In the genomic region with DNA sequence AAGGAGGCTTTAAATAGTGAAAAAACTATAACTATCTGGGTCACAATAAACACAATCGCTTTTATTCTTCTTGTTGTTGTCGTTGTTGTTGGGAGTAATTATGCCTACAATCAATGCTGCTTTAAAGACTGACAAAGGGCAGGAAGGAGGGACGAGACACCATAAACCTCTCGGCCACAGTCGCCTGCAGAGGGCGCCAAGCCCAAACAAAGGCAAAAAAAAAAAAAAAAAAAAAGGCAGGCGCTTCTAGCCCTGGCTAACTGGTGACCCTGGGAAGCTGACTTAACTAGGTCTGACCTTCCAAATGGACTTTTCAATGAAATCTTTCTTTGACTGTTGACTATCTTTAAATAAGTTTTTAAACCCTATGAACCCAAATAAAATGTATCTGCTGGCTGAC, we compare ENCODE assay signal across 8 mouse cellular contexts.
DNase-seq lines count a peak whose midpoint lies in the region; ATAC-seq and TF ChIP-seq lines count a peak whose summit lies in the region.

No protein-coding gene starts in this region.

- no peak overlapping the region for H3K4me3 ChIP-seq in hindbrain, postnatal 0 days (ENCODE audit: low read length)
- no peak overlapping the region for H3K4me3 ChIP-seq in hindbrain, embryonic 13.5 days

- ATAC-seq in hindbrain, postnatal 0 days: no peak
- no peak for ATAC-seq in hindbrain, embryonic 13.5 days (ENCODE audit: low FRiP score)

- no peaks in the 10 kb centered on the region for H3K9me3 ChIP-seq in hindbrain, postnatal 0 days (ENCODE audit: low read length)
- no peaks in the 10 kb centered on the region for H3K9me3 ChIP-seq in hindbrain, embryonic 13.5 days

- no peaks in the 10 kb centered on the region for H3K4me1 ChIP-seq in hindbrain, postnatal 0 days (ENCODE audit: insufficient read depth, low read length)
- H3K4me1 ChIP-seq in hindbrain, embryonic 13.5 days (replicated peaks): no peaks in the 10 kb centered on the region

- H3K4me2 ChIP-seq in hindbrain, postnatal 0 days (ENCODE audit: low read depth, low read length): no peak overlapping the region
- H3K4me2 ChIP-seq in hindbrain, embryonic 13.5 days: no peak overlapping the region

- 10% methylated on average over 7 of the region's 7 CpGs for WGBS in hindbrain, postnatal 0 days
- 17% methylated on average over 7 of the region's 7 CpGs for WGBS in hindbrain, embryonic 13.5 days

- no peak overlapping the region for H3K9ac ChIP-seq in hindbrain, postnatal 0 days (replicated peaks; ENCODE audit: low read length)
- no peak overlapping the region for H3K9ac ChIP-seq in hindbrain, embryonic 13.5 days

- no peak overlapping the region for H3K27ac ChIP-seq in hindbrain, postnatal 0 days
- H3K27ac ChIP-seq in hindbrain, embryonic 13.5 days: no peak overlapping the region

- H3K36me3 ChIP-seq in hindbrain, postnatal 0 days (ENCODE audit: insufficient read depth, low read length): no peaks in the 10 kb centered on the region
- no peaks in the 10 kb centered on the region for H3K36me3 ChIP-seq in hindbrain, embryonic 13.5 days

- DNase-seq in hindbrain, postnatal 0 days (ENCODE audit: low spot score): peak; percentile 54
- peak; percentile 45 for DNase-seq in urinary bladder, postnatal 25 days (ENCODE audit: low spot score)
- DNase-seq in urinary bladder, adult 18-20 months (ENCODE audit: low spot score in 2 of 2): no peak
- peak; percentile 20 for DNase-seq in c-Kit-negative CD71-positive TER-119-positive erythroid progenitor cells, embryonic 14.5 days (ENCODE audit: low read depth, low spot score)
- DNase-seq in lung, postnatal 10 days: peak; percentile 35
- no peak for DNase-seq in frontal cortex, postnatal 14 days (ENCODE audit: low spot score in 2 of 2)
- no peak for DNase-seq in gastrocnemius, adult 18-20 months (ENCODE audit: low spot score)

- no peaks in the 10 kb centered on the region for H3K27me3 ChIP-seq in hindbrain, postnatal 0 days (ENCODE audit: insufficient read depth, low read length)
- H3K27me3 ChIP-seq in hindbrain, embryonic 13.5 days: no peaks in the 10 kb centered on the region

- peak; percentile 59 for TF ChIP-seq CTCF in hindbrain, postnatal 0 days (IDR thresholded peaks at IDR 0.05; ENCODE audit: low read depth)

Comparison
In these comparisons a context has a peak if more than half of its experiments do, and no peak if none do; other contexts are left out.
1. DNase-seq: peak in hindbrain, postnatal 0 days (single experiment), urinary bladder, postnatal 25 days (single experiment), c-Kit-negative CD71-positive TER-119-positive erythroid progenitor cells, embryonic 14.5 days (single experiment) and lung, postnatal 10 days (single experiment); none in urinary bladder, adult 18-20 months (0 of 2), frontal cortex, postnatal 14 days (0 of 2) and gastrocnemius, adult 18-20 months (single experiment).